Mouse (Mus musculus) megakaryocyte, embryonic 14.5 days (primary cell): ENCODE data around the gene Gtf2i.

ENCODE experiments used
- FLI1 ChIP-seq: IDR thresholded peaks from 2 replicates; pipeline ENCODE4 v1.6.1; 2012; ENCODE audit warnings: low read length, inconsistent platforms, mixed read lengths
- GATA1 ChIP-seq: IDR thresholded peaks from 3 replicates; pipeline ENCODE4 v1.6.1; 2012; ENCODE audit warnings: mixed read lengths, low read length, inconsistent platforms, borderline replicate concordance

DNA sequence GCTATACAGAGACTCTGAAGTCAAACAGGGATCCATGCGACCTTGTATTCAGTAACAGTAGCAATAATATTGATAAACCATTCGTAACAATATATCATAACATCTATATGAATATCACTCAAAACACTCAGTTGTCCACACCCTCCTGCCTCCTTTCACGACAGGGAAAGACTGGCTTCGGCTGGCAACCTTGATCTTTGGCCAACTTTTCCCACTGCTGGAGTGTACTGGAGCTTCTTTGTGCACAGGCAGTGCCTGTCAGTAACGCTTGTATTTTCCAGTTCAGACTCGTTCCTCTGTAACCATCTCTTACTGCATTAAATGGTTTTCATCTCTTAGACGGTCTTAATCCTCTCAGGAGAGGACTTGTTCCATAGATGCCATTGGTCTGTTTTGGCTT, 2.2 kb upstream of the Gtf2i start:
- no peak for TF ChIP-seq GATA1
- no peak for TF ChIP-seq FLI1
